Mouse (Mus musculus) embryo, embryonic 10 days (tissue): ENCODE measurements at regions not wholly inside any gene's neighbourhood (a gene's known extent, or its start where the extent isn't known, plus 50 kb on each side); places are given as distances from the start of the nearest gene placed in this dataset.

ENCODE experiments used
- DNase-seq: peaks from one replicate; pipeline ENCODE4 v3.0.0-alpha.2; 2015; ENCODE audit warnings: low spot score

DNA sequence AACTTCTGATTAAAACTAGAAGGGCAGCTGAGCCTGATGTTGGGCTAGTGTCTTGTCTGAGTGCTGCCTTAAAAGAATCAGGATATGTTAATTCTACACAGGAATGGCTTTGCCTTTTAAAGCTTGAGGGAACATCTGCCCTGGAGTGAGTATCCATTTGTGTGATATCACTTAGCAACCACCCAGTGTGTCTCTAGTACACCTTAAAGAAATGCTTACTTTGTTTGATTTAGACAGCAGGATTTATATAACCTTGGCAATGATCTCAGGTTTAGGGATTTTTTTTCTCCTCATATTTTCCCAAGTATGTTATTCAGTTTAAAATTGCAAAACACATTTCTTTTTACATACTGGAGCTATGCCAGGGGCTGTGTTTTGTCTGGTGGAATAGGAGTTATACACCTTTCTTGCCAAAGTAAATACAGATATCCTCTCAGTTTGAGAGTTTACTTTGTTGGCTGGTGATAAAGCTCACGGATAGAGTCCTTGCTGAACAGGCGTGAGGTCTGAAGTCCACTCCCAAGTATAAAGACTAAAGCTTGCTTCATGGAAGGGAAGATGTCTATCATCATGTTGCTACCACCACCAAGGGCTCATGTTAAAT lies 206.6 kb downstream of the Rsl24d1 start:
- no peak for DNase-seq

DNA sequence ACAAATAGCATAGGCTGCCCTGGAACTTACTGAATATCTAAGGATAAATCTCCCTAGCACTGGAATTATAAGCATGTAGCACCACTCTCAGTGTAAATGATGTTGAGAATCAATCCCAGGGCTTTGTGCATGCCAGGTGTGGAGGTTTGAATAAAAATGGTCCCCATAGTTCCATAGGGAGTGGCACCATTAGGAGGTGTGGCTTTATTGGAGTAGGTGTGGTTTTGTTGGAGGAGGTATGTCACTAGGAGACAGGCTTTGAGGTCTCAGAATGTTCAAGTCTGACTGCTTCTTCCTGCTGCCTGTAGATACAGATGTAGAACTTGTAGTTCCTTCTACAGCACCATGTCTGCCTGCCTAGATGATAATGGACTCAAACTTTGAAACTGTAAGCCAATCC lies 217.8 kb downstream of the Rsl24d1 start:
- no peak for DNase-seq

DNA sequence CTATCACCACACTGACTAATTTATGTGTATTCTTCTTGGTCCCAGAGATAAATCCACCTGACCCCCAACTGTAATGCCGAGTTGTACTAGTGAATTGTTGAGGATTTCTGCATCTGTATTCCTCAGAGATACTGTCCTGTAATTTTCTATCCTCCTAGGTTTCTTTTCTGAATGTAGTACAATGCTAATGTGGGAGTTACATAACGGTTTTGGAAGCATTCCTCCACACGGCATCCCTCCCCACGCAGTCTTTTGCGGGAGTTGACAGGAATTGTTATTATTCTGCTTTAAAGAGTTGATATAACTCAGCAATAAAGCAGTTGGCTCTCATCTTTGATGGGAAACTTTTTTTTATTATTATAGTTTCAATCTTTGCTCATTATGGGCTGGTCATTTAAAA lies 222.8 kb downstream of the Rsl24d1 start:
- no peak for DNase-seq

DNA sequence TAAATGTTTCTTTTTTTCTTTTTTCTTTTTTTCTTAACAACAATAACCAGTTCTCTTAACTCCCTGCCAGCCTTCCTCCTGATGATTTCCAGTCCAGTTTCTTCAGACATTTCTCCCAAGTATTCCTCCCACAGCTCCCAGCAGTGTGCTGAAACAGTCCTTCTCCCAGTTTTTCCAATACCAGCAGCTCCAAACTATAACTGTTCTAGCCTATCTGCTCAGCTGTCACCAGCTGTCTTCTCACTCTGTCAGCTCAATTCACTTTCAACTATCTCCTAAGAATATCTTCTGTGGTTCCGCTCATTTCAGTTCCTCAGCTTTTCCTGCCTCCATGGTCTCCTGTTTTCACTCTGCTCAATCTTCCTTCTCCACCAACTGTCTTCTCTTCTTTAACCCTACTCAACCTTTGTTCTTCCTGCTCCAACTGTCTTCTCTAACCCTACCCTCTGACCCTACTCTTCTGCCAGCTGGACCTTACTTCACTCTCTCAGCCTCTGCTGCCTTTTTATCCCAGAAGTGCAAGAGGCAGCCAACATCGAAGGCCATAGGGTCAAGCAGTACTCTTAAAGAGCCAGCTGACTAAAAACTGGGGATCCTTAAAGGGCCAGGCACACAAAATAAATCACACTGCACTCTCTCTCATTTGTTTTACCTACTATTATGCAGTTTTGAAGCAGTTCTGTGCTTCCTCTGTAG lies 224.0 kb downstream of the Rsl24d1 start:
- DNase-seq = no peak

DNA sequence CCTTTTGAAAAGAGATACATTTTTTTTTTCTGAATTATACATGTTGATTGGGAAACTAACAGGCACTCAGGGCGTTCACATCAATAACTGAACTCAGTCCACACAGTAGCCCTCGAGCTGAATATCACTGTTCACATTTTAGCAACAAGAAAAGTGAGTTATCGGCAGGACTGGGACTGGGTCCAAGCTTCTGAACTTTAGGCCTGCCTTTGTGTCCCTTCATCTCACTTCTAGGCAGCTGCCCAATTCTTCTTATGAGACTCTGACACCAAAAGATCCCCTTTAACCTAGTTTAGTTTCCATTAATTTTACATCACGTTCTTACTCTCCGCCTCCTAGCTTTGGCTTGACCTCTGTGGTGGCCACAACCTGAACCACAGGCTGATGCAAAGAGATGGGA lies 242.7 kb downstream of the Rsl24d1 start:
- DNase-seq = no peak

DNA sequence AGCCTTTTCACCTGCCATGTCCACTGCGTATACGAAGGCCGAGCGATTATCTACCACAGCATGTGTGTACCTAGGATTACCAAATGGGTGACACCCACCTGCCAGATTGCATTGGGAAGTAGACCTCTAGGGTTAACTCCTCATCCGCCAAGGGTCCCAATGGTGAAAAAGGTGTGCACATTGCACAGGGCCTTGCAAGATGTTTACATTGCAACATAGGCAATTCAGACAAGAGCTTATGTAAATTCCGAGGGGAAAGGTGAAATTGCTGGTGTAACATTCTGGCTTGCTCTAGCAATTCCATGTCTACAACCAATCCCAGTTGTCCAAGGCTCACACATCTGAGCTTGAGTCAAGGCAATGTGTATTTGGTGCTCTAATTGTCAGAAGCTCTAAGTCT lies 245.7 kb downstream of the Rsl24d1 start:
- no peak for DNase-seq

DNA sequence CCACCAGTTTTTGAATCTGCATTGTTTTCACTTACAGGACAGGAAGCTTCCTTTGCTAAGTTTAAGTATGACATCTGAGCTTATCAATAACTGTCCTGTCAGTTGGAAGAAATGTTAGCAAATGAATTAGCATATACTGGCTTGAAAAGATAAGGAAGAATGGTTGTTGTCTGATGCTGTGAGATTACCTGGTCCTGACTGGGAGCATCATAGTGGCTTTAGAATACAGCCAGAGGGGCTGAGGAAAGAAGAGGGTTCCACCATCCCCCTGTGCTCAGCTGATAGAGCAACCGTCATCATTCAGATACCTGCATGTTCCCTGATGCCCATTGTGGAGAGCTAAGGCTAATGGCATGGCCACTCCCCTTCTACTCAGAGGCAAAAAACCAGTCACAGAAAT lies 267.5 kb downstream of the Rsl24d1 start:
- DNase-seq = no peak

DNA sequence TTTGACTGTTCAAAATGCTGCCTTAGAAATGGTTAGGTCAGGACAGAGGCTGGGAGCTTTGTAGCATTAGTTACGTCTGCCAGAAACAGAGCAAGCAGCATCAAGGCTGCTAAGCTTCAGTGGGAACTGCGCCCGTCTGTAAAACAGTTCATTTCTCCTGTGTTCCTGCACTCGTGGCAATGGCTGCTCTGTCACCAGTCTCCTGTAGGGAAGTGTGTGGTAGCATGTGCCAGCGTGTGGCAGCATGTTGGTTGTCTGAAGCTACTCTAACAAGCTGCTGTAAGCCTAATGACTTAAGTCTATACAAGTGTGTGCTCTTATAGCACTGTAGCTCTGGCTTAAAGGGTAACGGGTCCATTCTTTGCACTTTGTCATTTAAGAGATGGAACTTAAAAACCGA lies 278.8 kb downstream of the Rsl24d1 start:
- no peak for DNase-seq

DNA sequence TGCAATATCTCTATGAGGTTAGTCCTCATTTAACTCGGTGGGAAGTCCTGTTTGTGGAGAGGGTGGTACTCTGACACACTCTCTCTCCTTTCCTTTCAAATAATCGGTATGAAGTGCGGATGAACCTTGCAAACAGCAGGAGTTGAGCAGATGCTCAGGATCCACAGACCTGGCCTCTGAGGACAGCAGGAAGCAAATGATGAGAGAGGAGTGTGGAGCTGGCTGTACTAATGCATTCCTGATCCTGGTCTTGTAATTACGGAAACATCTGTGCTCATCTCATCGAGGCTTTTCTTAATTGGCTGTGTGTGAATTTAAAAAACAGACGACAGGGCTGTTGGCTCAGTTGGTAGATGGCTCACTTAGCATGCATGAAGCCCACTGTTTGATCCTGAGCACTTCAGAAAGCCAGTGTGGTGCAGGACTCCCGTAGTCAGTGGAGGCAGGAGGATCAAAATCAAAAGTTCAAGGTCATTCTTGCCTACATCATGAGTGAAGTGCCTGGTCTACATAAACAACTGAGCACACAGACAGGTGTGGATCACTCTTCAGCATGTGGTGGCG lies 300.2 kb downstream of the Rsl24d1 start:
- DNase-seq = no peak

DNA sequence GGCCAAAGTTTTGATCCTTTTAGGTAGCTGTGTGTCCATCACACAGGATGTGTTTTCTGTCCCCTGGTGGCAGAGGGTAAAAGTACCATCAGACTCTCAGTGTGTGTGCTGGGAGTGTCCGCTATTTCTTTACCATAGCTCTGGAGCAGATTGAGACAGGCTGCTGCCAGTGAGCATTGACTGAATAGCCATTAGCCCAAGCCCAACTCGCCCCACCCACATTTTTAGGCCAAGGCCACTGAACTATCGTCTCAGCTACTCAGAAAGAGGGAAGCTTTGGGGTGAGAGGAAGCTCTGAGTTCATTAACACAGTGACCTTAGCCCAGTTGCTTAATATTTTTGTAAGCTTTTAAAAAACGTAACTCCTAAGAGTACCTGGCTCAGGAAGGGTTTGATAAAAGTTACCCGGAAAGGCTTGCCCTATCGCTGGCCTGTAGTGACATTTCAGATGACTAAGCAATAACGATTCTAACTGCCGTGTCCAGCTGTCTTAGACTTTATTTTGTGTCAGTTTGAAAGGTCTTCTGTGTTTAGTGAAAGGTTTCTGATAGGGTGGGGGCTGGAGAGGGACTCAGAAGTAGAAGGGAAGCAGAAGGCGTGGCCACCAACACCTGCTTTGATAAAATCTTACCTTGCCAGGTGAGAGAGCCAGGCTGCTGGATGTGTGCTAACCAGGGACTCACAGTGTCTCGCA lies 303.0 kb downstream of the Rsl24d1 start:
- DNase-seq = no peak
